ENCODE assay signal across 21 mouse cellular contexts in genomic region chr10:120516311-120516710, GRCm38 (mm10). TPM values are rescaled to one million over a fixed set of nuclear protein-coding genes. Genes with fewer than 3 reads are reported as not detected.
A peak's percentile ranks its signal among the peaks of the same experiment; 100 is the strongest.
DNase-seq lines count a peak whose midpoint lies in the region; ATAC-seq lines count a peak whose summit lies in the region.
"Had no signal": no experiment of that assay in that cellular context is flagged by ENCODE, and none has a peak within 500 bp of the region (broad histone marks: within the 10 kb centered on the region; RNA-seq: fewer than 3 reads in every experiment).

No protein-coding gene starts in this region.

- no peaks in the 10 kb centered on the region for H3K9me3 ChIP-seq in kidney, embryonic 15.5 days (replicated peaks)
- H3K9me3 ChIP-seq: hindbrain, embryonic 15.5 days had no signal

- DNase-seq in kidney, adult 11 months: peak; percentile 6
- DNase-seq in adrenal gland, adult 8-10 months: peak; percentile 24
- DNase-seq in kidney, adult 18-20 months: peak; percentile 6
- DNase-seq in kidney, postnatal 10 days: peak; percentile 24
- DNase-seq in layer of hippocampus, postnatal 14 days (ENCODE audit: low spot score in 2 of 2): no peak
- DNase-seq in frontal cortex, postnatal 36 days (ENCODE audit: low spot score in 2 of 2): no peak
- no peak for DNase-seq in ovary, postnatal 10 days (ENCODE audit: low spot score)
- DNase-seq: B cell, adult 2 months; cerebellum, adult 9-11 months; gastrocnemius, adult 2 months; heart, postnatal 36 days; lung, adult 18-20 months; lung, postnatal 36 days; right cerebral cortex, postnatal 25 days; thymus, postnatal 4 days had no signal

- peaks cover 22% of the 10 kb centered on the region for H3K4me1 ChIP-seq in kidney, embryonic 15.5 days
- H3K4me1 ChIP-seq: hindbrain, embryonic 15.5 days had no signal

- H3K27me3 ChIP-seq in kidney, embryonic 15.5 days: no peaks in the 10 kb centered on the region
- H3K27me3 ChIP-seq: embryonic facial prominence, embryonic 13.5 days; hindbrain, embryonic 15.5 days had no signal

- H3K27ac ChIP-seq in kidney, embryonic 15.5 days: no peak overlapping the region
- H3K27ac ChIP-seq: embryonic facial prominence, embryonic 13.5 days; gastrocnemius, adult 2 months; hindbrain, embryonic 15.5 days; midbrain, embryonic 10.5 days had no signal

- no peak overlapping the region for H3K9ac ChIP-seq in kidney, embryonic 15.5 days
- H3K9ac ChIP-seq: embryonic facial prominence, embryonic 13.5 days; hindbrain, embryonic 15.5 days had no signal

- no peak for ATAC-seq in kidney, embryonic 15.5 days (replicated peaks; ENCODE audit: low FRiP score)
- ATAC-seq: intestine, embryonic 16.5 days had no signal

- H3K4me3 ChIP-seq in kidney, embryonic 15.5 days (replicated peaks): no peak overlapping the region
- H3K4me3 ChIP-seq: embryonic facial prominence, embryonic 13.5 days; gastrocnemius, adult 2 months; hindbrain, embryonic 15.5 days; midbrain, embryonic 10.5 days had no signal

- no peaks in the 10 kb centered on the region for H3K36me3 ChIP-seq in kidney, embryonic 15.5 days
- H3K36me3 ChIP-seq: embryonic facial prominence, embryonic 13.5 days; hindbrain, embryonic 15.5 days; midbrain, embryonic 10.5 days had no signal

- WGBS in kidney, embryonic 15.5 days: 4% methylated on average over 8 of the region's 8 CpGs

- no peak overlapping the region for H3K4me2 ChIP-seq in kidney, embryonic 15.5 days
- H3K4me2 ChIP-seq: embryonic facial prominence, embryonic 13.5 days; hindbrain, embryonic 15.5 days had no signal

RNA-seq across cellular contexts. Expression of gene Hmga2, which starts 40.0 kb away (rescaled TPM):
- polyA plus RNA-seq in kidney, embryonic 15.5 days (2015; fragmentation: Nextera tagmentation; extraction: Ambion mirVana): 28.3 and 30.3 TPM in 2 replicates
- total RNA-seq in adrenal gland, adult 8-10 months (2022): 1 to 10 TPM; 3.9 to 4.7 (median 4.3) TPM
- total RNA-seq in layer of hippocampus, postnatal 14 days (2021): under 1 TPM; 0.10 to 0.12 TPM
- total RNA-seq: heart, postnatal 36 days had no signal
- polyA plus RNA-seq: spleen, adult 2 months had no signal

Comparison
In these comparisons a context has a peak if more than half of its experiments do, and no peak if none do; other contexts are left out.
1. DNase-seq: peak in kidney, adult 11 months (single experiment), adrenal gland, adult 8-10 months (single experiment), kidney, adult 18-20 months (single experiment) and kidney, postnatal 10 days (single experiment); none in layer of hippocampus, postnatal 14 days (0 of 2), frontal cortex, postnatal 36 days (0 of 2) and ovary, postnatal 10 days (single experiment).
2. RNA of gene Hmga2, which starts 40.0 kb away (total RNA-seq): 3.9 to 4.7 TPM in adrenal gland, adult 8-10 months; 0.10 to 0.12 TPM in layer of hippocampus, postnatal 14 days; every median in the first group is over 4 times any median in the second.